Mouse (Mus musculus): ENCODE measurements around the gene Cops7a. TPM values are rescaled to one million over a fixed set of nuclear protein-coding genes. Genes with fewer than 3 reads are reported as not detected.

Cops7a gene
- total RNA-seq, 2 experiments from 2014 or later: 143 to 151 TPM

DNA sequence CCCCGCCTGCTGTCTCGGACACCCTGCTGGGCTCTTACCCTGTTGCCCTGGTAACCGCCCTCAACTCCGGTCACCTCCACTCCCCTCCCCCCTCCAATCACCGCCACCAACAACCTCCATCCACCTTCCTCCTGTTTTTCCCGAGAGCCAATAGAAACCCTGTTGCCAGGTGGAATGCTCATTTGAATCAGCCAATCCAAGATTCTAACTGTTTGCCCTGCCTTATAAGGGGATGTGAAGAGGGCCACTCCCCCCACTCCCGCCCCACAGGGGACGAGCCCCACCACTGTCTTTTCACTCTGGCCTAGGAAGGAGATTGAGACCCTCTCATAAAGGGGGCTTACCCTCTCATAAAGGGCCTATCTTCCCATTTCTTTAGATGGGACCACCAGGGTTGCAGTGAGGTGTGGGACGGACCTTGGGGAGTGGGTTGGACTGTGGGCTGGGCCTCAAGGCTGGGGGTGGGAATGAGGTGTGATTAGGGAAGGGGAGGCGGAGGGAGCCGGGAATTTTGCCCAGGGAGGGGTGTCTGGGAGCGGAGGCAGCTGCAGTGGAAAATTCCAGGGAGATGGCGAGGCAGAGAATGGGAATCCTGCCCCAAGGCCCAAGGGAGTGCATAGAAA is 45.5 kb downstream of the Cops7a start, which contains the start of gene Ptms:
Gene Ptms (minus strand): TSS at position 409 of the 623 bp plus-strand sequence.
- peak; percentile 60 to 80 for DNase-seq (ENCODE audit: low spot score in 2 of 2)

DNA sequence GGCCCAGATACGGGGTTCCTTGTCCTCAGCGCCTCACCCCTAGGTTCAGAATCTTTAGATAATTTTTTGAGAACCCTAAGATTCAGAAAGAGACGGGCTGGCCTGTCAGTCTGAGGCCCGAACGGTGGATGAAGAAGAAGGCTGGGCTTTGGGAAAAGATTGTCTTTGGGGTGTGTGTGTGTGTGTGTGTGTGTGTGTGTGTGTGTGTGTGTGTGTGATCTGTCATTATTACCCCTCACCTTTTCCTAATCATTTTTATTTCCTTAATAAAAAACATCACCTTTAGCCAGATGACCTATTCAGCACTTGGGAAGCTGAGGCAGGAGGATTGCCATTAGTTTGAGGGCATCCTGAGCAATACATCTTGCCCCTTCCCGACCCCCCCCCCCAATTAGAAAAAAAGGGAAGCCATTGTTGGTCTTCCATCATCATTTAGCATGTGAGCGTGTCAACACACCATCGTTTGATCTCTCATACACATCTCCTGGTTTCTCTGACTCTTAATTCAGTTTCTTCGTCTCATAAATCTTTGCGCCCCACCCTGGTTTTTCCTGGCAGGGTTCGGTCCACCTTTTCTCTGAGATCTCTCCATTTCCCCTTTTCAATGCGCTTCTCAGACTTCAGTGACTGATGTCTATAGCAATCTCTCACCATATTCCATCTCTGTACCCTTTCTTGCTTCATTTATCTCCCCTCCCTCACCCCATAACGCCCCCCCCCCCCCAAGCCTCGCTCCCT is 46.3 kb downstream of the Cops7a start:
- DNase-seq (ENCODE audit: low spot score in 2 of 2): no peak

DNA sequence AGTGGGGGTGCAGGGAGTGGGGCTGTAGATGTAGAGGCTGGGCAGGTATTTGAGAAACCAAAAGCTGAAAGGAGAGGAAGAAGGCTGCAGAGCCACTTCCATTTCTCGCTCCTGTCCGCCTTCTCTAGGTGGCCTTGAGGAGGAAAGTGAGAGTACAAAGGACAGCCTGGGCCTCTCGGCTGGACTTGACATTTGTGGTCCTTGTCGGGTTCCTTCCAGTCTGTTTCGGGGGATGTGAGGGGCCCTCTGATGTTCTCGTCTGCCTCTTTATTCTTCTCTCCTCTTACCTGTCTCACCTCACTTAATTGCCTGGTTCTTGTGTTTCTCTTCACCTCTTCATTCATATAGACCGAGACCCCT is 47.0 kb downstream of the Cops7a start:
- no peak for DNase-seq (ENCODE audit: low spot score in 2 of 2)

DNA sequence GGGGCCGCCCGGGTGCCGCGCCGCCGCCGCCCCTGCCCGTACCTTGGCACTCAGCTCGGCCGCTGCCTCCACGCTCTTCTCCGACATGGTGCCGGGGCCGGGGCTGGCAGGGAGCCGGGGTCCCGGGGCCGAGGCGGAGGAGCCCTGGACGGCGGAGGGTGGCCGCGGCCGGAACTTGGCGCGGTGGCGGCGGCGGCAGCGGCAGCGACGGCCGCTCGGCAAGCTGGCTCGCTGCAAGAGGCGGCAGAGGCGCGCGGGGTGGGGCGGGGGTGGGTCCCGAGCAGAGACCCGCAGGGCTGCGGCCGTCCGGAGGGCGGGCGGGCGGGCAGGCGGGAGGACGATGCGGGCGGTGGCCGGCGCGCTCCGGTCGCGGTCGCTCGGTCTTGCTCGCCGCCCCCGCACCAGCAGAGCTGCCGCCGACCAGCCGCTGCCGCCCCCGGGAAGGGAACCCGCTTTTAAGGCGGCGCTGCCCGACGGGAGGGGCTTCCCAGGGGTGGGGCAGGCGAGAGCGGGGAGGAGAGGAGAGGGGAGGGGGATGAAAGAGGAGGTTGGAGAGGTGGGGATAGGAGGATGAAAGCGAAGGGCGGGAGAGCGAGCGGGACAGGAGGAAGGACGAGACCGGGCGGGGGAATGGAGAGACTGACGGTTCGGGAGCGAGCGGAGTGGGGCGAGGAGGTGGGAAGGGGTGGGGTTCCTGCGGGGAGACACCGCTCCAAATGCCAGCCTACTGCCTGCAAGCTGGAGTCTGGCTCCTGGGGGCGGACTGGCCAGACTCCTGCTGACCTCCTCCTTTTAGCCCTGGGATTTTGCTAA is 47.6 kb downstream of the Cops7a start:
- peak; percentile 82 to 94 for DNase-seq (ENCODE audit: low spot score in 2 of 2)

DNA sequence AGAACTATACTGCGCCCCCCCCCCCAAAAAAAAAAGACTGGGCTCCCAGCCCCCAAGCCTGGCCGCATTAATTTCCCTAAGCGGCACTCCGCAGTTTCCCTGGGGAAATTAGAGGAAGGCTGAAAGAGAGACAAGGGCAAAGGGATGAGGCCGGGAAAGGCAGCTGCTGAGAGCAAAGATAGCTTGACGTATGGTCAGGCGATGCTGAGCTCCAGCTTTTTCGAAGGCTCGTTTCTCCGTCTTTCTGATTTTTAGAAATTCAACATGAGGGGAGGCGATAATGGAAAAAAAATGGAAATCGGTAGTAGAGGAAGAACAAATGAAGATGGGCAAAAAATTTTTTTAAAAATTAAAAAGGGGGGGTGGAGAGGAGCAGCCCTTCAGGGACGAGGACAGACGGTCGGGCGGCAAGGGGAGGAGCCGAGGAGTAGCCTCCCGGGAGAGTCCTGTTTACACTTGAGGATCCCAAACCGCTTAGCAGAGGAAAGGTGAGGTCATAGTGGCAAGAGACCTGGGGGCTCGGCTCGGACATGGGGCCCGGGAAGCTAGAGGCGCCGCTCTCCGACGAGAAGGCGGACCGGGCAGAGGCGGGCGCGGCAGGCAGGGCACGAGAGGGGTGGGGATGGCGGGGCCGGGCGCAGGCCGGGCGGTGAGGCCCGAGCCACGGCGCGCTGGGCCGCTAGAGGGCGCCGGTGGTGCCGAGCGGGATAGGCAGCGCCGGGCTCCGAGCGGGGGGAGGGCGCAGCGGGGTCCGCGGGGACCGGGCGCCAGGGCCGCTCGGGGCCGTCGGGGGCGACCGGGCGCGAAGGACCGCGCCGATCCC is 48.4 kb downstream of the Cops7a start:
- DNase-seq (ENCODE audit: low spot score in 2 of 2): peak; percentile 82 to 84

DNA sequence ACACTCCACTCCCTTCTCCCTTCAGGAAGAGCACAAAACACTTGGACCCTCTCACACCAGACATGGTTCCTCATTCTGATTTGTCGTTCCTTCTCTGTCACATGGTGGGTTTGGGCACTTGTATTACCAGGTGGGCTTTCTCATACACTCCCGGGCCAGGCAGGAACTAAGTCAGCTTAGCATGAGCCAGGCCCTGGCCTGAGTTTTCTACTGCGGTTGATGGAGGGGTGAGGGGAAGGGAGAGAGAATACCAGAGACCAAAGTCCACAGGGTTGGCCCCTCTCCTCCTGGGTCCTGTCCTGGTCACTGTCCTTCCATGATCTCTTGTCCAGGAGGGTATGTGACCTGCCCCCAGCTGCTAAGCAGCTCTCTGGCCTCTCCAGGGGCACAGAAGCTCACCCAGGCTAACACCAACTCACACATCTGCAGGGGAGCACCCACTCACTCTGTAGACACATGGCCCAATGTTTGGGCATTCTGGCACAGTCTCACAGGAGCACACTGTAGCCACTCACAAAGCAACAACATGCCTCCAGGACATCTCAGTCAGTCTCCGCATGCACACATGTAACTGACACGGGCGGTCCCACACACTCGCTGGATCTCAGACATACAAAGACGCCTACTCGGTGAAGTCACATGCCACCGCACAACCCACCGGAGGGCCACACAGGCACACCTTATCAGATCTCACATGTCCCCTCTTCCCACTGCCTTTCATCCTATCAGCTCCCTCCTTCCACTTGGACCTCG is 49.2 kb downstream of the Cops7a start:
- no peak for DNase-seq (ENCODE audit: low spot score in 2 of 2)

DNA sequence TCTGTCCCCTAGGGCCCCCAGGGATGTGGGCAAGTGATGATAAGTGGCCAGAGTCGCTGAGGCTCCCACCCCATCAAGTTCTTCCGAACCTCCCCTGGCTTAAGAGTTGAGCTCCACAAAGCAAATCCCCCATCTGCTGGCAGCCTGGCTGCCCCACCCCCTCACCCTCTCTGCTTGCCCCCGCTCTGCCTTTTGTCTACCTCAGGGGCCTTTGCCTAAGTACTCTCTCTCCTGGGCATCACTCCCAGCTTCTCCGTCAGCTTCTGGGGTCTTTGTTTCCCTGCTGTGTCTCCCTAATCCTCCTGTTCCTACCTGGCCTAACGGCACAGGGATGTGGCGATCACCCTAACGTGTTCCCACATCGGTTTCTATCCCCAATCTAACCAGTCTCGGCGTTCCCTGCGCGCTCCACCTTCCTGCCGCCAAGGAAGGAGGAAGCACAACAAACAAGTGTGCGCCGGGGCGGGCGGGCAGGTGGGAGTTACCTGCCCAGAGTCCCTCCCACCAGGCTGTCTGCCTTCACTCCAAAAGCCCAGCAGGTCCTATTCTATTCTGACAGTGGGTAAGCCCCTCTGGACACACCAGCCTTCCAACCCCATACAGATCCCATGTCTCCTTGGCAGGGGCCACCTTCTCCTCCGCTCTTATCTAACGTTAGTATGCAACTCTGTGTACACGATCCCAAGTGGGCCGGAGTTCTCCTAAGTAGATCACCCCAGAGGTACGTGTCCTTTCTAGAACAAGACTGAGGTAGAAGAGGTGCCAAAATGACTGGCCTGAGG is 50.0 kb downstream of the Cops7a start:
- DNase-seq (ENCODE audit: low spot score in 2 of 2): no peak

DNA sequence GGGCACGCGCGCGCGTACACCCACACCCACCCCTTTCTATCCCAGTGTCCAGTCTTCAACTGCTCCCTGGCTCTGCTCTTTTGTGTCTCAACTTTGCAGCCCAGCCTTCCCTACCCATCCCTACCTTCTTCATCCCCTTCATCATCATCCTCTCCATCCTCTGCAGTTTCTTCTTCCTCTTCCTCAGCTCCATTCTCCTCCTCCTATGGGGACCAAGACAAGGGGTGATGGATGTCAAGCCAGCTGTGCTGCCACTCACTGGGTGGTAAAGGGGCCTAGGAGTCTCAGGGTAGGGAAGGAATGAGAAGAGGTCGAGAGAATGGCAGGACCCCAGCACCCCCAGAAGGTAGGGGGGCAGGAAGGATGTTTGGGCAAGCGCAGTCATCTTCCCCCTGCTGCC is 50.8 kb downstream of the Cops7a start:
- no peak for DNase-seq (ENCODE audit: low spot score in 2 of 2)

DNA sequence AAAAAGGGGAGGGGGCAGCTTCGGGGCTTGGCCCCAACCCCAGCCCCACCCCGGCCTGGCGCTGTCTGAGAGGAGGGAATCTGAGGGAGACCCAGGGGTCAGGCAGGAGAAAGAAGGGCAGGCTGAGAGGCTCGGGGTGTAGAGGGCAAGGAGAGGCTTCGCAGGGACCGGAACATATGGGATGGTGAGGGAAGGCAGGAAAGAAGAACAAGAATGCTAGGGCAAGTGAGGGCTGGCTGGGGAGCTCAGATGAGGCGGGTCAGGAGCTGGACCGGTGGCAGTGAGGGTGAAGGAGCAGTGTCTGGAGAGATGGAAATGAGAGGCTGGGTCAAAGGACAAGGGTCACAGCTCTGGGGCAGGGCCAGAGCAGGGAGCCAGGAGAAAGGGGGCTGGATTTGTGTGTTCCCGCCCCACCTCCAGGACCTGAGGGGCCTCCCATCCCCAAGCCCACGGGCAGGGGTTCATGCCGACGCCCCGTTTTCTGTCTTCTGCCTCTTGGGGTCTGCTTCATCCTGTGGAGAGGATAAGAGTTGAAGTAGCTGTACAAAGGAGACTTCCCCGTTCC is 51.5 kb downstream of the Cops7a start:
- no peak for DNase-seq (ENCODE audit: low spot score in 2 of 2)

DNA sequence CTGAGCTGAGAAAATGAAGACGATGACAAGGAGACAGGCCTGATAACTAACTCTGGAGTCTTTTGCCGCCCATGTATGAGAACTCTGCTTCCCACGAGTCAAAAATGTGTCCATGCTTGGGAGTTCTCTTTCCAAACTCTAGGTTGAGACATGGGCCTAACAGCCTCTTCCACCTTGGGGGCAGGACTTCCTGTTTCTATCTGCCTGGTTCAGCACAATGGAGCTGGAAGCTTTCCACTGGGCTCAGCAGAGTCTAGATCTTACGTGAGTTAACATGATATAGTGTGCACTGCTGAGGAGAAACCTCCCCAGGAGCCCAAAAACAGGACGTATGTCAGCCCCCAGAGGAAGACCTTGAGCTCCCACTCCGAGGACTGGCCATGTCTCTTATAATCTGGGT is 52.1 kb downstream of the Cops7a start:
- no peak for DNase-seq (ENCODE audit: low spot score in 2 of 2)

DNA sequence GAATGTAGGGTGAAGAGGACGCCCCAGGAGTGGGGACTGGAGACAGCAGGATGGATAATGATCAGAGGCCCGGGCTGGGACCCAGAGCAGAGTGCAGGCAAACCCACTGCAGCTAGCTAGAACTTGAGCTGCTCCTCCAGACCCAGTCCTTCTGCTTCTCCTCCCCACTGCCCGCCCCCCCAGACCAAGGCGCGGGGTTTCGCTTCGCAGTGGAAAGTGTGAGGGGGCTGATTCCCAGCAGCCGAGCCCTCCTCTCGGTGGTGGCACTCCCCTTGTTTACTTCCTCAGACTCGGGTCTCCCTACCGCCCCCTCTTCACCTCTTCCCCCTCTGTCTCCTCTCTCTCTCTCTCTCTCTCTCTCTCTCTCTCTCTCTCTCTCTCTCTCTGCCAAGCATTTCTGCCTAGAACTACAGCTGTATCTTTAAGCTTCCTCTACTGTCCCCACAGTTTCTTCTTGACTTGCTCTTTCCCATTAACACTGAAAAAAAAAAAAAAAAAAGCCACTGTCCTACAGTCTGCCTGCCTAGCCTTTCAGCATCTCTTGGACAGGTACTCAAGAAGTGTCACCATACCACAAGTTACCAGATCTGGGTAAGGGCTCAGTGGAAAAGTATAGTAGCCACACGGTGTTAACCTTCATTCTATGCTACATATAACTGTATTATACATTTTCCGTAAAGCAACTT is 53.7 kb downstream of the Cops7a start, which contains the start of gene Lag3:
Gene Lag3 (minus strand): TSS at position 173 of the 686 bp plus-strand sequence.
- DNase-seq (ENCODE audit: low spot score in 2 of 2): no peak

DNA sequence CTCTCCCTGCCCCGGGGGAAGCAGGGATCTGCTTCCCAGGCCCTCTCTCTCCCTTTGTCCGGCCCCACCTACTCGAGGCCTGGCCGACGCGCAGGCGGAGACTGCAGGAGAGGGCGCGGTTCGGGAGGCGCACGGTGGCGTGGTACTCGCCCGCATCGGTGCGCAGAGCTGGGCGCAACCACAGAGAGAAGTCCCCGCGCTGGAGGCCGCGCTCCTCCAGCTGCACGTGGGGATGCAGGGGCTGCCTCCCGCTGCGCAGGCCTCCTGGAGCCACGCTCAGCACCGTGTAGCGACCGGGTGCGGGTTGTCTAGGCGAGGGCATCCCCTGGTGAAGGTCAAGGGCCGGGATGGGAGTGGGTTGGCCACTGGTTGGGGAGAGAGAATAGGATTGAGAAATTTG is 55.3 kb downstream of the Cops7a start:
- DNase-seq (ENCODE audit: low spot score in 2 of 2): no peak

Other genes with a start within 250 kb of the Cops7a start
- gene Ptpn6, start 226.8 kb downstream of the Cops7a start, total RNA-seq (2021): 1 to 10 TPM; 8.3 to 8.4 TPM
- gene Grcc10, start 224.2 kb downstream of the Cops7a start, total RNA-seq (2021): 100 to 1,000 TPM; 313 TPM
- gene Gm45234, start 209.5 kb downstream of the Cops7a start, total RNA-seq (2021): 1 to 10 TPM in 1 of 2 experiments, not detected in 1; 2.2 TPM
- gene Atn1, start 209.0 kb downstream of the Cops7a start, total RNA-seq (2021): 100 to 1,000 TPM in 1 of 2 experiments, 10 to 100 TPM in 1; 99.7 to 111 TPM
- 10 to 100 TPM; 17.9 to 28.3 TPM for gene Eno2, start 195.9 kb downstream of the Cops7a start, total RNA-seq (2021)
- gene Lrrc23, start 185.8 kb downstream of the Cops7a start, total RNA-seq (2021): not detected
- gene Spsb2, start 156.9 kb downstream of the Cops7a start, total RNA-seq (2021): 10 to 100 TPM; 18.7 to 19.2 TPM
- gene Tpi1, start 151.2 kb downstream of the Cops7a start, total RNA-seq (2021): 100 to 1,000 TPM; 422 to 439 TPM
- gene Usp5, start 136.1 kb downstream of the Cops7a start, total RNA-seq (2021): 100 to 1,000 TPM; 141 to 148 TPM
- 10 to 100 TPM; 50.6 to 58.6 TPM for gene Cdca3, start 136.0 kb downstream of the Cops7a start, total RNA-seq (2021)
- gene Gnb3, start 125.3 kb downstream of the Cops7a start, total RNA-seq (2021): 10 to 100 TPM; 13.9 to 16.3 TPM
- 10 to 100 TPM; 47.3 to 52.2 TPM for gene P3h3, start 107.8 kb downstream of the Cops7a start, total RNA-seq (2021)
- 1 to 10 TPM; 5.1 to 5.6 TPM for gene Gpr162, start 101.6 kb downstream of the Cops7a start, total RNA-seq (2021)
- gene Cd4, start 77.3 kb downstream of the Cops7a start, total RNA-seq (2021): under 1 TPM; 0.62 to 0.84 TPM
- gene Lag3, start 53.8 kb downstream of the Cops7a start, total RNA-seq (2021): 1 to 10 TPM; 1.5 to 1.7 TPM
- 100 to 1,000 TPM; 692 to 728 TPM for gene Ptms, start 45.4 kb downstream of the Cops7a start, total RNA-seq (2021)
- 100 to 1,000 TPM; 257 to 265 TPM for gene Mlf2, start 34.2 kb downstream of the Cops7a start, total RNA-seq (2021)
- 10 to 100 TPM in 1 of 2 experiments, 1 to 10 TPM in 1; 6.2 to 11.1 TPM for gene Pianp, start 31.2 kb upstream of the Cops7a start, total RNA-seq (2021)
- gene Zfp384, start 43.6 kb upstream of the Cops7a start, total RNA-seq (2021): 10 to 100 TPM; 60.6 to 67.6 TPM
- 100 to 1,000 TPM; 118 TPM for gene Ing4, start 74.2 kb upstream of the Cops7a start, total RNA-seq (2021)
- 1 to 10 TPM; 7.3 to 8.0 TPM for gene Acrbp, start 84.2 kb upstream of the Cops7a start, total RNA-seq (2021)
- 1 to 10 TPM in 1 of 2 experiments, under 1 TPM in 1; 0.84 to 1.0 TPM for gene Lpar5, start 102.4 kb upstream of the Cops7a start, total RNA-seq (2021)
- gene Chd4, start 130.4 kb upstream of the Cops7a start, total RNA-seq (2021): 100 to 1,000 TPM; 227 to 264 TPM
- gene Nop2, start 166.4 kb upstream of the Cops7a start, total RNA-seq (2021): 10 to 100 TPM; 36.5 to 36.8 TPM
- gene Iffo1, start 179.7 kb upstream of the Cops7a start, total RNA-seq (2021): 10 to 100 TPM; 42.7 to 49.9 TPM
- gene Gapdh, start 200.9 kb upstream of the Cops7a start, total RNA-seq (2021): 1,000 to 10,000 TPM; 1,146 to 1,218 TPM
- 100 to 1,000 TPM in 1 of 2 experiments, 10 to 100 TPM in 1; 95.5 to 107 TPM for gene Ncapd2, start 226.2 kb upstream of the Cops7a start, total RNA-seq (2021)
- gene Mrpl51, start 226.3 kb upstream of the Cops7a start, total RNA-seq (2021): 100 to 1,000 TPM; 155 to 168 TPM